Mouse (Mus musculus) liver, embryonic 16.5 days (tissue): ENCODE measurements around the gene Utrn. TPM values are rescaled to one million over a fixed set of nuclear protein-coding genes. Genes with fewer than 3 reads are reported as not detected.
A peak's percentile ranks its signal among the peaks of the same experiment; 100 is the strongest.

ENCODE experiments used
- ATAC-seq: fragments of 200-750 bp; cut with Nextera tagmentation; 2 replicates; pipeline ENCODE4 v1.8.0; 2017; ENCODE audit warnings: low read depth, mild to moderate bottlenecking, moderate number of reproducible peaks, moderate library complexity
- H3K27ac ChIP-seq: fragments of 300-500 bp; sonication (generic); 2 replicates; pipeline ENCODE4 v1.5.1; 2014; ENCODE audit warnings: mild to moderate bottlenecking, low read length
- H3K27me3 ChIP-seq: fragments of 300-500 bp; sonication (generic); 2 replicates; pipeline ENCODE4 v1.6.1; 2014; ENCODE audit warnings: low read depth, low read length, mixed read lengths; ENCODE audit not compliant: control insufficient read depth, insufficient read depth
- H3K36me3 ChIP-seq: fragments of 300-500 bp; sonication (generic); 2 replicates; pipeline ENCODE4 v1.6.1; 2014; ENCODE audit warnings: mild to moderate bottlenecking; ENCODE audit not compliant: control insufficient read depth, insufficient read depth
- H3K4me1 ChIP-seq: fragments of 300-500 bp; sonication (generic); 2 replicates; pipeline ENCODE4 v1.6.1; 2014; ENCODE audit warnings: low read depth, low read length, mixed read lengths; ENCODE audit not compliant: control insufficient read depth
- H3K4me2 ChIP-seq: fragments of 300-500 bp; sonication (generic); 2 replicates; pipeline ENCODE4 v1.6.1; 2014; ENCODE audit warnings: low read depth, low read length, mixed read lengths
- H3K4me3 ChIP-seq: fragments of 300-500 bp; sonication (generic); 2 replicates; pipeline ENCODE4 v1.5.1; 2014; ENCODE audit warnings: low read depth, mild to moderate bottlenecking, low read length
- H3K9ac ChIP-seq: fragments of 300-500 bp; sonication (generic); 2 replicates; pipeline ENCODE4 v1.6.1; 2014; ENCODE audit warnings: low read depth, low read length
- H3K9me3 ChIP-seq: fragments of 300-500 bp; sonication (generic); replicated peaks from 2 replicates; pipeline ENCODE4 v1.6.1; 2016; ENCODE audit warnings: low read length; ENCODE audit not compliant: control insufficient read depth
- WGBS: fragments of 180-500 bp; shearing (Covaris S2); extraction: QIAGEN DNeasy Blood & Tissue Kit; methylation state at CpG from one replicate; pipeline ENCODE4 v1.1.7; 2014; ENCODE audit not compliant: insufficient replicate concordance; 5-methylcytosine and 5-hydroxymethylcytosine counted together
- polyA plus RNA-seq: library from polyadenylated mRNA; unstranded; fragments of >200 nt; fragmentation: Nextera tagmentation; extraction: Ambion mirVana; gene quantifications from 2 replicates; pipeline ENCODE4 v1.2.1, GENCODE M21; 2015

The Utrn gene
- polyA plus RNA-seq, 1 experiment from 2014 or later, result 10.2 TPM

- Histone ChIP-seq H3K9ac (no peak overlapping the region), H3K9me3 (no peaks in the 10 kb centered on the region)
- ATAC-seq, result no peak
These were observed 394.1 kb downstream of the Utrn start for GRCm38 (mm10) chr10:12474850-12475621.

GRCm38 (mm10) chr10:12469391-12470057 is 399.6 kb downstream of the Utrn start:
- 29% methylated on average over 5 of the region's 5 CpGs for WGBS
- Histone ChIP-seq H3K36me3 (no peaks in the 10 kb centered on the region), H3K4me1 (no peaks in the 10 kb centered on the region), H3K9ac (no peak overlapping the region), H3K4me3 (no peak overlapping the region), H3K9me3 (no peaks in the 10 kb centered on the region), H3K4me2 (no peak overlapping the region), H3K27ac (no peak overlapping the region), H3K27me3 (no peaks in the 10 kb centered on the region)
- peak; percentile 35; the same call in 1 of the 2 replicates for ATAC-seq

More at GRCm38 (mm10) chr10:12474850-12475621, 394.1 kb downstream of the Utrn start:
- Histone ChIP-seq H3K36me3 (no peaks in the 10 kb centered on the region), H3K27ac (no peak overlapping the region), H3K4me1 (no peaks in the 10 kb centered on the region), H3K4me3 (no peak overlapping the region), H3K27me3 (no peaks in the 10 kb centered on the region), H3K4me2 (no peak overlapping the region)
- WGBS, result 69% methylated on average over 14 of the region's 14 CpGs

- WGBS, result 66% methylated on average over 2 of the region's 2 CpGs
- no peak overlapping the region for H3K4me3 ChIP-seq
- no peak overlapping the region for H3K4me2 ChIP-seq
- H3K9me3 ChIP-seq, result no peaks in the 10 kb centered on the region
- no peaks in the 10 kb centered on the region for H3K36me3 ChIP-seq
- no peak overlapping the region for H3K9ac ChIP-seq
- no peaks in the 10 kb centered on the region for H3K4me1 ChIP-seq
- H3K27me3 ChIP-seq, result no peaks in the 10 kb centered on the region
- ATAC-seq, result no peak
- H3K27ac ChIP-seq, result no peak overlapping the region
These were observed 401.6 kb downstream of the Utrn start for GRCm38 (mm10) chr10:12467544-12467943.

- no peaks in the 10 kb centered on the region for H3K9me3 ChIP-seq
- no peak overlapping the region for H3K9ac ChIP-seq
- no peak overlapping the region for H3K27ac ChIP-seq
- no peak overlapping the region for H3K4me2 ChIP-seq
- no peaks in the 10 kb centered on the region for H3K4me1 ChIP-seq
- no peak overlapping the region for H3K4me3 ChIP-seq
- H3K36me3 ChIP-seq, result no peaks in the 10 kb centered on the region
- H3K27me3 ChIP-seq, result no peaks in the 10 kb centered on the region
- ATAC-seq, result no peak
These were observed 408.2 kb downstream of the Utrn start for GRCm38 (mm10) chr10:12460945-12461344.

- ATAC-seq, result no peak
- WGBS, result 60% methylated on average over 1 of the region's 1 CpGs
- no peaks in the 10 kb centered on the region for H3K36me3 ChIP-seq
- no peaks in the 10 kb centered on the region for H3K27me3 ChIP-seq
- no peak overlapping the region for H3K4me2 ChIP-seq
- H3K27ac ChIP-seq, result no peak overlapping the region
- H3K9me3 ChIP-seq, result no peaks in the 10 kb centered on the region
- H3K4me1 ChIP-seq, result no peaks in the 10 kb centered on the region
- H3K9ac ChIP-seq, result no peak overlapping the region
- no peak overlapping the region for H3K4me3 ChIP-seq
These were observed 412.3 kb downstream of the Utrn start for GRCm38 (mm10) chr10:12456867-12457266.

GRCm38 (mm10) chr10:12452641-12453040 is 416.5 kb downstream of the Utrn start:
- no peak overlapping the region for H3K27ac ChIP-seq
- H3K4me1 ChIP-seq, result no peaks in the 10 kb centered on the region
- H3K9me3 ChIP-seq, result no peaks in the 10 kb centered on the region
- no peak overlapping the region for H3K4me3 ChIP-seq
- H3K4me2 ChIP-seq, result no peak overlapping the region
- WGBS, result 59% methylated on average over 2 of the region's 2 CpGs
- no peaks in the 10 kb centered on the region for H3K27me3 ChIP-seq
- H3K36me3 ChIP-seq, result no peaks in the 10 kb centered on the region
- H3K9ac ChIP-seq, result no peak overlapping the region
- no peak for ATAC-seq

GRCm38 (mm10) chr10:12444122-12444521 is 425.0 kb downstream of the Utrn start:
- no peak overlapping the region for H3K9ac ChIP-seq
- H3K27me3 ChIP-seq, result no peaks in the 10 kb centered on the region
- no peaks in the 10 kb centered on the region for H3K9me3 ChIP-seq
- 59% methylated on average over 4 of the region's 4 CpGs for WGBS
- no peak overlapping the region for H3K4me3 ChIP-seq
- no peak for ATAC-seq
- no peak overlapping the region for H3K4me2 ChIP-seq
- no peaks in the 10 kb centered on the region for H3K36me3 ChIP-seq
- H3K27ac ChIP-seq, result no peak overlapping the region
- H3K4me1 ChIP-seq, result no peaks in the 10 kb centered on the region

GRCm38 (mm10) chr10:12433161-12433560 is 436.0 kb downstream of the Utrn start:
- Histone ChIP-seq H3K9me3 (no peaks in the 10 kb centered on the region), H3K27ac (no peak overlapping the region)
- ATAC-seq, result no peak

GRCm38 (mm10) chr10:12430399-12430798 is 438.8 kb downstream of the Utrn start:
- no peak overlapping the region for H3K27ac ChIP-seq
- H3K36me3 ChIP-seq, result no peaks in the 10 kb centered on the region
- H3K4me2 ChIP-seq, result no peak overlapping the region
- H3K9me3 ChIP-seq, result no peaks in the 10 kb centered on the region
- no peaks in the 10 kb centered on the region for H3K4me1 ChIP-seq
- no peak overlapping the region for H3K4me3 ChIP-seq
- no peak for ATAC-seq
- H3K27me3 ChIP-seq, result no peaks in the 10 kb centered on the region
- no peak overlapping the region for H3K9ac ChIP-seq

More at GRCm38 (mm10) chr10:12433161-12433560, 436.0 kb downstream of the Utrn start:
- no peaks in the 10 kb centered on the region for H3K4me1 ChIP-seq
- no peak overlapping the region for H3K4me2 ChIP-seq
- H3K9ac ChIP-seq, result no peak overlapping the region
- H3K27me3 ChIP-seq, result no peaks in the 10 kb centered on the region
- 68% methylated on average over 2 of the region's 2 CpGs for WGBS
- H3K4me3 ChIP-seq, result no peak overlapping the region
- no peaks in the 10 kb centered on the region for H3K36me3 ChIP-seq
